Mouse (Mus musculus) left cerebral cortex, postnatal 25 days (tissue): ENCODE measurements at regions not wholly inside any gene's neighbourhood (a gene's known extent, or its start where the extent isn't known, plus 50 kb on each side); places are given as distances from the start of the nearest gene placed in this dataset.
A peak's percentile ranks its signal among the peaks of the same experiment; 100 is the strongest.

Source experiments
- DNase-seq, 2 experiments: peaks; one replicate each; pipeline ENCODE4 v3.0.0; 2022; ENCODE audit warnings: low spot score in 2 of 2, mixed read lengths in 1 of 2
- intact Hi-C: fragments of 180-260 bp; cut with DNase I; formaldehyde crosslinking; loops from one replicate; pipeline ENCODE4 v1.15.1; 2025

- DNase-seq: no peak
- intact Hi-C loops: loop anchor here (5.0 kb wide), 1 partner anchor 106 kb away; no protein-coding TSS in a partner anchor
Observed at GRCm38 (mm10) chr9:30151173-30151572, 188.2 kb upstream of the Ntm start.

- intact Hi-C loops: no loop called here
Observed at GRCm38 (mm10) chr9:30166235-30166752, 203.4 kb upstream of the Ntm start.

GRCm38 (mm10) chr9:30167223-30167622 lies 204.3 kb upstream of the Ntm start:
- intact Hi-C loops: no loop called here
- no peak for DNase-seq

More at GRCm38 (mm10) chr9:30166235-30166752, 203.4 kb upstream of the Ntm start:
- DNase-seq: no peak

GRCm38 (mm10) chr9:30174646-30175045 lies 211.7 kb upstream of the Ntm start:
- intact Hi-C loops: no loop called here
- DNase-seq: no peak

GRCm38 (mm10) chr9:30175376-30175775 lies 212.4 kb upstream of the Ntm start:
- intact Hi-C loops: no loop called here
- no peak for DNase-seq

GRCm38 (mm10) chr9:30183409-30183808 lies 220.5 kb upstream of the Ntm start:
- intact Hi-C loops: no loop called here
- no peak for DNase-seq

- intact Hi-C loops: no loop called here
Observed at GRCm38 (mm10) chr9:30184996-30185763, 222.2 kb upstream of the Ntm start.

GRCm38 (mm10) chr9:30186261-30186660 lies 223.3 kb upstream of the Ntm start:
- DNase-seq: no peak
- intact Hi-C loops: no loop called here

More at GRCm38 (mm10) chr9:30184996-30185763, 222.2 kb upstream of the Ntm start:
- DNase-seq: no peak

GRCm38 (mm10) chr9:30190078-30190477 lies 227.1 kb upstream of the Ntm start:
- intact Hi-C loops: loop anchor here (2.0 kb wide), 1 partner anchor 47 kb away; no protein-coding TSS in a partner anchor

GRCm38 (mm10) chr9:30191119-30191518 lies 228.2 kb upstream of the Ntm start:
- intact Hi-C loops: loop anchor here (2.0 kb wide), 1 partner anchor 48 kb away; no protein-coding TSS in a partner anchor

More at GRCm38 (mm10) chr9:30190078-30190477, 227.1 kb upstream of the Ntm start:
- DNase-seq: no peak

GRCm38 (mm10) chr9:30191902-30192301 lies 229.0 kb upstream of the Ntm start:
- intact Hi-C loops: loop anchor here (2.0 kb wide), 2 partner anchors 21 to 49 kb away; no protein-coding TSS in a partner anchor
- peak; percentile 16 to 86 for DNase-seq

More at GRCm38 (mm10) chr9:30191119-30191518, 228.2 kb upstream of the Ntm start:
- DNase-seq: peak; percentile 23 to 89

GRCm38 (mm10) chr9:30194866-30195265 lies 231.9 kb upstream of the Ntm start:
- intact Hi-C loops: no loop called here
- peak in 1 of 2 experiments; percentile 46 for DNase-seq

- no peak for DNase-seq
- intact Hi-C loops: no loop called here
Observed at GRCm38 (mm10) chr9:30202411-30202810, 224.5 kb upstream of the Snx19 start.

GRCm38 (mm10) chr9:30207631-30208030 lies 219.3 kb upstream of the Snx19 start:
- DNase-seq: peak; percentile 18 to 71
- intact Hi-C loops: no loop called here

- no peak for DNase-seq
- intact Hi-C loops: no loop called here
Observed at GRCm38 (mm10) chr9:30209806-30210205, 217.1 kb upstream of the Snx19 start.

- peak; percentile 71 to 93 for DNase-seq
- intact Hi-C loops: loop anchor here (1.0 to 2.0 kb wide), 2 partner anchors 20 to 71 kb away; no protein-coding TSS in a partner anchor
Observed at GRCm38 (mm10) chr9:30212471-30213075, 214.3 kb upstream of the Snx19 start.

GRCm38 (mm10) chr9:30234501-30235163 lies 192.3 kb upstream of the Snx19 start:
- intact Hi-C loops: no loop called here
- DNase-seq: peak; percentile 57 to 90

GRCm38 (mm10) chr9:30235791-30236190 lies 191.1 kb upstream of the Snx19 start:
- DNase-seq: no peak
- intact Hi-C loops: no loop called here

- no peak for DNase-seq
- intact Hi-C loops: no loop called here
Observed at GRCm38 (mm10) chr9:30242107-30242506, 184.8 kb upstream of the Snx19 start.
